Mouse (Mus musculus): ENCODE measurements around the gene Ufd1.
"Not testable (repeated sequence)": the region's sequence is repeated elsewhere in the genome, so short reads cannot be mapped to it uniquely, and the experiment has no call there.

Gene Ufd1

DNA sequence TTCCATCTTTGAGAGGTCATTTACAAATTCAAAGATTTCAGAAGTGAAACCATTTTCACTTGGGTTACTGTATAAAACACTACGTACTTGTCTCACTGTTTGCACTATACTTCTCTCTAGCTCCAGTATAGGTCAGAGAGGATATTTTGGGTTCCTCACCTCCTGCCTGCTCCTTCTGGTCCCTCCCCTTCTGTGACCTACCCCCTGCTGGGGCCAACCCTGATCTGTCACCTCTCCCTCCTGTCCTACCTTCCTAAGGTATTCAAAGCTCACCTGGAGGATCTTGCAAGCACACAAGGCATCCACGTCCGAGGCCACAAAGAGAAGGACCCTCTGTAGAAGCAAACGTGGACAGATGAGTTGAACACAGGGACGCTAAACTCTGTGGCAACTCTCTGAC is 547 bp upstream of the Ufd1 start:
- DNase-seq = no peak

GRCm38 (mm10) chr16:18812385-18812910 is 869 bp downstream of the Ufd1 start:
- DNase-seq = no peak

GRCm38 (mm10) chr16:18822356-18822755 is 10.8 kb downstream of the Ufd1 start:
- DNase-seq = no peak

GRCm38 (mm10) chr16:18822925-18823324 is 11.3 kb downstream of the Ufd1 start:
- DNase-seq = no peak

DNA sequence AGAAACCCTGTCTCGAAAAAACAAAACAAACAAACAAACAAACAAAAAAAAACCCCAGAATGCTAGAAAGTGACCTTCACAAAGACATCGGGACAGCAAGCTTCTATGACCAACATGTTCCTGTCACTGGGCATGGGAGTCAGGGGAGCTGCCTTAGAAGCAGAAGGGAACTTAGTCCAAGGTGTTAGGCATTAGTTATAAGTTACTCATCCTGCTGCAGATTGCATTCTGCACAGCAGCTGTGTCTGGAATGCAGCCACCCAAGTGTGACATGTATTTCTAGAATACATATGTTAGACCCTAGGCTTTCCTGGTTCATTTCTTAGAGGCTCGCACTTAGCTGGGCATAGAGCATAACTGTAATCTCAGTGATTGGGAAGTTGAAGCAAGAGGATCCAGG is 17.1 kb downstream of the Ufd1 start:
- DNase-seq = no peak

- no peak for DNase-seq
These were observed 17.5 kb downstream of the Ufd1 start for GRCm38 (mm10) chr16:18829102-18829501.

DNA sequence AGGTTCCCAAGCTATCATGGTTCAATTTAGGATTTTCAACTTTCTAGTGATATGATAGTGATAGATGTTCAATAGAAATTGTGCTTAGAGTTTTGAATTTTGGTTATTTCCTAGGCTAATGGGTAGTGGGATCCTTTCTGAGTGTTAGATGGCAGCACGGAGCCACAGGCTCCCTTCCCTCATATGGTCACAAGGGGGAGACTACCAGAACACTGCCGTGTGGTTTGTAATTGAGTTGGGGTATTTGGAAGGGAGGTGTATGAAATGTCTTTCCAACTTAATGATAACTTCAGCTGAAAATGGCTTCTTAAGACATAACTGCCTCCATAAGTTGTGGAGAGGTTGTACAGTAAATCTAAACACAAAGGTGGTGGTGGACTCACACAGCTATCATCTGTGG is 21.9 kb downstream of the Ufd1 start:
- DNase-seq = no peak

DNA sequence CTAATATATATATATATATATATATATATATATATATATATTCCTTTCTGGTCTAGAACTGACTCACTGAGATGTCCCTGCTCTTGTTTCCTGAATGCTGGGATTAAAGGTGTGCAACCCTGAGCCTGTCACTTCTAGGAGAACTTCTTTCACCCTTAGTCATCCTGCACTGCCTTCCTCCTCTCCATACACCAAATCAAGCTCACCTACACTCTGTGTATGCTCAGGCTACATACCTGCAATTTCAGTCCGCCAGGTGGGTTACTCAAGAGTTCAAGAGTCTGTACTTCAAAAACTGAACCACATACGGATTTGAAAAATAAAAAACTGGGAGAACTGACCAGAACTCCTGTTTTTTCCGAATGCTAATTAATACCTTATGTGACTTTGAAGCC is 24.5 kb downstream of the Ufd1 start:
- no peak for DNase-seq

DNA sequence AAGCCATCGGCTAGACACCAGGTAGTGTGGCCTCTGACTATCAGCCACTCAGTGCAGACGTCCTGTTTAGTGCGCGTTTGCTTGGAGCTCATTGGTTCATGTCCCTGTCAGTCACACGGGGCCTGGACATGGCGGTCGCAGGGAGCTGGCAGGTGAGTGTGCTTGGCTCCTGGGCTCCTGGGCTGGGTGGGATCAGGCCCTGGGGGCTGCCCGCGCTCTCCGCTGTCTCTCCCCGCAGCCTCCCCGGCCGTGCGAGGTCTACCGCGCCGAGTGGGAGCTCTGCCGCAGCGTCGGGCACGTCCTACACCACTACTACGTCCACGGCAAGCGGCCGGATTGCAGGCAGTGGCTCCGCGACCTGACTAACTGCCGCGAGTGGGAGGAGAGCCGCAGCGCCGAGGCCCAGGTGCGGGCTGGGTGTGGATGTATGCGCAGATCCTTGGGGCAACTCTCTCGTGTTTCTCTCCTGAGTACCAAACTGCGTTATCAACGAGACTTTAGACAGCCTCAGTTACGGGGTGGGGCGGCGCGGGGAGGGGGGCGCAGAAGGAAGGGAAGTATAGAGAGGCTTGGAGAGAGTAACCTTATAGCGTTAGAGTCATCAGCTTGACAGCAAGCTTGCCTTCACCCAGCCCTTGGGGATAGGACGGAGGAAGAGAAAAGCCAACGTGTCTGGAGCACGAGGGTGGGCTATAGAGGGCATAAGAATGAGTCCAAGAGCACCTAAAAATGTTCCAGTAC is 25.1 kb downstream of the Ufd1 start, which contains the start of the genes 2510002D24Rik and Gm28539:
TSS of gene 2510002D24Rik (plus strand) at position 111 of the 741 bp plus-strand sequence.
TSS of gene Gm28539 (plus strand) at position 117 of the 741 bp plus-strand sequence.
- peak; percentile 97 for DNase-seq

- DNase-seq = no peak
These were observed 26.8 kb downstream of the Ufd1 start for GRCm38 (mm10) chr16:18838346-18838745.

DNA sequence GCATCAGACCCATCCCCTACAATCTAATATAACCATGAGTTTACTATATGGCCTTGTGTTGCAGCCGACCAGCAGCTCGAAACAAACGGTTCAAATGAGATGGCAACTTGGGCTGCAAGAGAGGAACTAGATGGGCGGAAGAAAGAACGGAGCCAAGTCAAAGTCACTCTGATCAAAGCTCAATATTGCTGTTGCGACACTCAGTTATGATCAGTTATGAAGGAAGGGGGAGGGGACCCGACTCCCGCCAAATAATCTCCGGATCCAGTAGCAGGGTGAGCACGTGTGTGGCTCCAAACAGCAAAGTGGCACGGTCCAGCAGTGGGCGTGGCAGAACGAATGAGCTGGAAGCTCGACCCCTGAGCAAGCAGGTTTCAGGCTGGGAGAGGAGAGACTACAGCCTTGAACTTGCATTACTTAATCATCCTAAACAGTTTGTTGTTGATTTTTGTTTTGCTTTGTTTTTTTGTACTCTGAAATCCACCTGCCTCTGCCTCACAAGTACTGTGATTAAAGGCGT is 34.8 kb downstream of the Ufd1 start:
- DNase-seq = no peak

DNA sequence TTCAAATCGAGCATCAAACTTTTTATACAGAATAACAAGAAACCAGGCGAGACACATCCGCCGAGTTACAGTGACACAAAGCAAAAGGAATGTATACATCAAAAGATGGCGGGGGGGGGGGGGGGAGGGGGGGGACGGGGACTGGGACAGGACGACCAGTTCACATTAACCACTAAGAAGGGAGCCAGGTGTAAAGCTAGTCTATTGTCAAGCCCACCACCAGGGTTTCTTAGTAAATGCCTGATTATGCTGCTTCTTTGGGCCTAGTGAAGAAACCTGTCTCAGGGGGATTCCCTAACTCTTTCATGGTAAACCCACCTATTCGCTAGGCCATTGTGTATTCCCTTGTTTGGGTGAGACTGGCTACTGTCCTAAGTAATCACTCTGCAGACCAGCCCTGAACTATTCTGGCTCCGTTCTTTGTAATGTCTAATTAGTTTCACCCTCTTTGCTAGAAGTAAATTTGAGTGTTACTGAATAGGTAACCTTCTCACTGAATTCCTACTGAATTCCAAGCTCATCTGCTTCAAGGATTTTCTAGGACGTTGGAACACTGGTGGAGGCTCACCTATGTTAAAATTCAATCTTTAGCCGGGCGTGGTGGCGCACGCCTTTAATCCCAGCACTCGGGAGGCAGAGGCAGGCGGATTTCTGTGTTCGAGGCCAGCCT is 38.1 kb downstream of the Ufd1 start:
- not testable (repeated sequence) for DNase-seq

GRCm38 (mm10) chr16:18858551-18858950 is 47.0 kb downstream of the Ufd1 start:
- DNase-seq = peak; percentile 12

GRCm38 (mm10) chr16:18860186-18860585 is 48.6 kb downstream of the Ufd1 start:
- DNase-seq = peak; percentile 7

GRCm38 (mm10) chr16:18870495-18870894 is 58.9 kb downstream of the Ufd1 start:
- DNase-seq = not testable (repeated sequence)

DNA sequence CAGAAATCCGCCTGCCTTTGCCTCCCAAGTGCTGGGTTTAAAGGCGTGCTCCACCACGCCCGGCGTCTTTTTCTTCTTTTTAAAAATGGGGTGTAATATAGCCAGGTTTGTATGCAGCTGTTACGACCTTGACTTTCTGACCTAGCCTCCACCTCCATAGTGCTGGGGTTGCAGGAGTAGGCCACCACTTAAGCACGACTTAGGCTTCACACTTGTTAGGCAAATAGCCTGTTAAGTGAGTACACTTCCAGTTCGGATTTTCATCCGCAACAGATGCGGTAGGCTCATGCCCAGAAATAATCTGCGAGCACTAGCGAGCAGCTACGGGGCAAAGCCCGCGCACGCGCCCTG is 64.5 kb downstream of the Ufd1 start:
- no peak for DNase-seq

DNA sequence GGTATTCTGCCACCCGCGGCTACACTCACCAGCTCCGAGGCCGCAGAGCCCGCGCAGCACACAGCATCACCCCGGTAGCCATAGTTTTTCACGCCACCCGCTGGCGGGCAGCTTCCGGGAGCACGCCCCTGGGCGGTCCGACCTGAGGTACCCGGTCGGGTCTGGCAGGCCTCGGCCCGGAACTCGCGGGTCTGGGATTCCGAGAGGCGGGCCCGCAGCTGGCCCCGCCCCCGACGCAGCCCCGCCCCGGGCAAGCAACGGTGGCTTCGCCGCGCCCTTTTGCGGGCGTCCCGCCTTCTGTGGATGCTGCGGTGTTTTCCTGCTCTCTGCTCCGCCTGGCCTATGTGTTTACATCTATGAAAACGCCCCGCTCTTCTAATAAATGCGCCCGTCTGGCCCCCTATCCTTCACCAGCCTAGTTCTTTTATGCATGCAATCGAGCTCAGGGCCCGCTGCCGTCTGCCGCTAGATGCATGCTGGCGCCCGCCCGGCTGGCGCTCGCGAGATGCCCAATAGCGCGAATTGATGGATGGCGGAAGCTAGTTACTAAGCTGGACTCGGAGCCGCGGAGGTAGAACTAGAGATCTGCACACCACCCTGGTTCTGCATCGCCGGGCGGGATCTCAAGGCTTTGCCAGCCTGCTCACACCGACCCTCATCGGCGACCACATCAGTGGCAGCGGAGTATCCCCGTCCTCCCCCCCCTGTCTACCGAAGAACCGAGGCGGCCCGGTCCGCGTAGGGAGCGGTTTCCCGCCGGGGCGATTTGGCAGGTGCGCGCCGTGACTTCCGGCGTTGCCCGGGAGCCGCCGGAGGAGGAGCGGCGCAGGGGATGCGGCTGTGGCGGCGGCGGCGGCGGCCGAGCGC is 65.1 kb downstream of the Ufd1 start, which contains the start of the genes Mrpl40 and Hira:
TSS of gene Mrpl40 (minus strand) at position 421 of the 867 bp plus-strand sequence.
TSS of gene Hira (plus strand) at position 596 of the 867 bp plus-strand sequence.
- DNase-seq = peak; percentile 95

- DNase-seq = peak; percentile 32
These were observed 66.0 kb downstream of the Ufd1 start for GRCm38 (mm10) chr16:18877386-18878090.

DNA sequence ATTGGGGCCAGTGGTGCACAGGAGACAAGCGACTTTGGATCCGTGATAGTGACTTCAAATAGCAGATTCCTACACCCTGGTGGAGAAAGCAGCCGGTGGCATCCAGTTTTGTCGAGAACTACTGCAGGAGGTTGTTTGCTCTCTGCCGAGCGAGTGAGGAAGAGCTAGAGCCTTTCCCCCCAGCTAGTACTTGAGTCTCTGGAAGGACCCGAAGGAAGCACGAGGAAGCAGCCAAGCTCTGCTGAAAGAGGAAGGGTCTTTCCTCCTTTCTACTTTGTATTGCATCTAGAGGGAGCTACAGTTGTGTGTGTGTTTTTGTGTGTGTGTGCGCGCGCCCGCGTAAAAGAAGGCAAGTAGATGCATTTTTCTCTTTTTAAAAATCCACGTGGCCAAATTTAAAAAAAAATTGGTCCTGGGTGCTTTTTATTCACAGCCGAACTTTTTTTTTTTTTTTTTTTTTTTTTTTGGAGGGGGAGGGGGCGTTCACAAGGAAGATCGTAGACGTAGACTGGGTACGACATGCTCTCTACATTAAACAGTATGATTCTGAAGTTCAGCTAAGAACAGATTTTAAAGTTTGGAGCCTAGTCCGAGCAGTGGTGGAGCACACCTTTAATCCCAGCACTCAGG is 66.6 kb downstream of the Ufd1 start:
- DNase-seq = no peak

GRCm38 (mm10) chr16:18884044-18884443 is 72.5 kb downstream of the Ufd1 start:
- DNase-seq = no peak
